24 mouse cellular contexts compared by ENCODE assay signal in the genomic region with DNA sequence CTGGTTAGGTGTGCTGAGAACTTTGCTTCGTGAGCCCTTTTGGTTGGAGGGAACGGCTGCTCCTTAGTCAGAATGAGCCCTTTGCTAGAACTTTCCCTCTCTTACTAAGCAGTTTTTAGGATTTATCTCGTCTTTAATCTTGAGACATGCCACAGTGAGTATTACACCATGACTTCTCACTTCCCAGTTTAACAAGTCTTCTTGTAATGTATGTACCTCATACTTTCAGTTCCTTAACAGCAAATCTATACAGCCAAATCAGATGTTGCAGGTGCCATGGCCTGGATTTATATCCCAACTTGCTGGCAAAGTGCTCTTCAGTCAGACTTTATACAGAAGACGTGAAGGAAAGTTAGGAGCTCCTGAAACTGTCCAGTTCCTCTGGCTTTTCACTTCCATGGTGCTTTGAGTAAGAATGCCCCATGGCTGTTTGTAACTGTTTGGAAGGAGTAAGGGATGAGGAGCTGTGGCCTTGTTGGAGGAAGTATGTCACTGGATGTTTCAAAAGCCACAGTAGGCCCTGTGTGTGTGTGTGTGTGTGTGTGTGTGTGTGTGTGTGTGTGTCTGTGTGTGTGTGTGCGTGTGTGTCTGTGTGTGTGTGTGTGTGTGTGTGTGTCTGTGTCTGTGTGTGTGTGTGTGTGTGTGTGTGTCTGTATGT. TPM values are rescaled to one million over a fixed set of nuclear protein-coding genes. Genes with fewer than 3 reads are reported as not detected.
DNase-seq lines count a peak whose midpoint lies in the region; ATAC-seq and TF ChIP-seq lines count a peak whose summit lies in the region.
"Had no signal": no experiment of that assay in that cellular context is flagged by ENCODE, and none has a peak within 500 bp of the region (broad histone marks: within the 10 kb centered on the region; RNA-seq: fewer than 3 reads in every experiment).

No protein-coding gene starts in this region.

- no peak overlapping the region for H3K4me3 ChIP-seq in liver, postnatal 0 days (ENCODE audit: low read depth, low read length)
- no peak overlapping the region for H3K4me3 ChIP-seq in liver, embryonic 12.5 days
- H3K4me3 ChIP-seq in bone marrow macrophage, adult 2 months (ENCODE audit: insufficient read depth, low read length), result 0 out of 2 replicates have a peak overlapping the region, but pooled peaks have one; percentile 18
- H3K4me3 ChIP-seq in macrophage (ENCODE audit: inconsistent target), result no peak overlapping the region
- no peak overlapping the region for H3K4me3 ChIP-seq in stomach, postnatal 0 days (ENCODE audit: low read depth, low read length)
- H3K4me3 ChIP-seq: embryonic facial prominence, embryonic 10.5 days; heart, embryonic 15.5 days; hindbrain, embryonic 13.5 days; left cerebral cortex, adult 2 months; limb, embryonic 15.5 days; liver, embryonic 15.5 days had no signal

- WGBS in liver, postnatal 0 days (ENCODE audit: insufficient replicate concordance), result 54% methylated on average over 5 of the region's 5 CpGs
- WGBS in liver, embryonic 12.5 days (ENCODE audit: insufficient replicate concordance), result 69% methylated on average over 4 of the region's 5 CpGs
- WGBS in macrophage (ENCODE audit: missing documents), result 0% methylated on average over 4 of the region's 5 CpGs
- WGBS in stomach, postnatal 0 days, result 78% methylated on average over 5 of the region's 5 CpGs

- H3K27ac ChIP-seq in liver, postnatal 0 days (ENCODE audit: low read depth), result peak overlapping the region; percentile 18; the same call in 1 of the 2 replicates
- H3K27ac ChIP-seq in liver, embryonic 12.5 days, result no peak overlapping the region
- H3K27ac ChIP-seq in bone marrow macrophage, adult 2 months (ENCODE audit: insufficient read depth, low read depth, low read length), result peak overlapping the region; percentile 67
- peak overlapping the region; percentile 68 for H3K27ac ChIP-seq in macrophage
- no peak overlapping the region for H3K27ac ChIP-seq in stomach, postnatal 0 days (replicated peaks)
- H3K27ac ChIP-seq: embryonic facial prominence, embryonic 10.5 days; heart, embryonic 15.5 days; hindbrain, embryonic 13.5 days; left cerebral cortex, adult 2 months; limb, embryonic 15.5 days; liver, embryonic 15.5 days had no signal

- peaks cover 27% of the 10 kb centered on the region; the same call in 1 of the 2 replicates for H3K79me2 ChIP-seq in macrophage (ENCODE audit: inconsistent target)

- ATAC-seq in liver, postnatal 0 days, result no peak
- ATAC-seq in liver, embryonic 12.5 days, result no peak
- peak; percentile 54; the same call in 1 of the 2 replicates for ATAC-seq in neutrophil, adult 5-6 weeks (ENCODE audit: extremely low read depth, insufficient number of reproducible peaks, low FRiP score, poor library complexity, severe bottlenecking)
- no peak for ATAC-seq in stomach, postnatal 0 days (ENCODE audit: low FRiP score, low TSS enrichment)
- ATAC-seq: forebrain, postnatal 0 days had no signal

- no peak for TF ChIP-seq CTCF in liver, postnatal 0 days (IDR thresholded peaks at IDR 0.05; ENCODE audit: low read depth)
- TF ChIP-seq CTCF in bone marrow macrophage, adult 2 months (IDR thresholded peaks at IDR 0.05; ENCODE audit: low read depth, low read length), result no peak
- TF ChIP-seq CTCF in stomach, postnatal 0 days (IDR thresholded peaks at IDR 0.05; ENCODE audit: low read depth), result no peak

- DNase-seq in liver, postnatal 0 days, result no peak
- DNase-seq in layer of hippocampus, adult 9-10 months (ENCODE audit: low spot score), result no peak
- no peak for DNase-seq in adipocyte (ENCODE audit: low spot score)
- DNase-seq in stomach, postnatal 0 days (ENCODE audit: low spot score), result no peak
- DNase-seq: cerebellum, adult 8-10 months; forebrain, postnatal 0 days; gastrocnemius, postnatal 25 days; heart, postnatal 36 days; kidney, adult 18-20 months; kidney, postnatal 4 days; layer of hippocampus, adult 9-11 months; left cerebral cortex, postnatal 4 days; lung, postnatal 10 days; thymus, postnatal 25 days had no signal

- no peaks in the 10 kb centered on the region for H3K4me1 ChIP-seq in liver, postnatal 0 days (ENCODE audit: insufficient read depth)
- peaks cover 16% of the 10 kb centered on the region for H3K4me1 ChIP-seq in liver, embryonic 12.5 days
- H3K4me1 ChIP-seq in bone marrow macrophage, adult 2 months (ENCODE audit: control insufficient read depth, insufficient read depth, low read length), result peaks cover 24% of the 10 kb centered on the region
- no peaks in the 10 kb centered on the region for H3K4me1 ChIP-seq in stomach, postnatal 0 days (replicated peaks; ENCODE audit: control insufficient read depth, insufficient read depth)
- H3K4me1 ChIP-seq: limb, embryonic 15.5 days; liver, embryonic 15.5 days had no signal

- peaks cover 3% of the 10 kb centered on the region; the same call in 1 of the 2 replicates for H3K9me3 ChIP-seq in liver, postnatal 0 days (ENCODE audit: low read length)
- no peaks in the 10 kb centered on the region for H3K9me3 ChIP-seq in liver, embryonic 12.5 days (replicated peaks)
- H3K9me3 ChIP-seq in stomach, postnatal 0 days (ENCODE audit: control insufficient read depth, low read length), result no peaks in the 10 kb centered on the region
- H3K9me3 ChIP-seq: embryonic facial prominence, embryonic 10.5 days; heart, embryonic 15.5 days; hindbrain, embryonic 13.5 days; limb, embryonic 15.5 days; liver, embryonic 15.5 days had no signal

- no peak overlapping the region for H3K9ac ChIP-seq in liver, postnatal 0 days (replicated peaks)
- H3K9ac ChIP-seq in liver, embryonic 12.5 days, result no peak overlapping the region
- no peak overlapping the region for H3K9ac ChIP-seq in stomach, postnatal 0 days (ENCODE audit: low read length)
- H3K9ac ChIP-seq: forebrain, postnatal 0 days; heart, embryonic 15.5 days; hindbrain, embryonic 13.5 days; limb, embryonic 15.5 days; liver, embryonic 15.5 days had no signal

- H3K36me3 ChIP-seq in liver, postnatal 0 days (replicated peaks; ENCODE audit: insufficient read depth, low read length), result peaks cover 6% of the 10 kb centered on the region; the same call in 1 of the 2 replicates
- H3K36me3 ChIP-seq in liver, embryonic 12.5 days, result peaks cover 7% of the 10 kb centered on the region; the same call in 1 of the 2 replicates
- no peaks in the 10 kb centered on the region for H3K36me3 ChIP-seq in macrophage (ENCODE audit: inconsistent target)
- H3K36me3 ChIP-seq in stomach, postnatal 0 days (ENCODE audit: control insufficient read depth, insufficient read depth, low read length), result no peaks in the 10 kb centered on the region
- H3K36me3 ChIP-seq: heart, embryonic 15.5 days; hindbrain, embryonic 13.5 days; limb, embryonic 15.5 days; liver, embryonic 15.5 days had no signal

- no peaks in the 10 kb centered on the region for H3K27me3 ChIP-seq in liver, postnatal 0 days (ENCODE audit: insufficient read depth, low read length)
- H3K27me3 ChIP-seq in liver, embryonic 12.5 days (replicated peaks), result no peaks in the 10 kb centered on the region
- no peaks in the 10 kb centered on the region for H3K27me3 ChIP-seq in stomach, postnatal 0 days (ENCODE audit: control insufficient read depth, insufficient read depth, low read length)
- H3K27me3 ChIP-seq: heart, embryonic 15.5 days; hindbrain, embryonic 13.5 days; limb, embryonic 15.5 days; liver, embryonic 15.5 days had no signal

- TF ChIP-seq EP300 in liver, postnatal 0 days (IDR thresholded peaks at IDR 0.05; ENCODE audit: low read depth), result no peak
- TF ChIP-seq EP300 in stomach, postnatal 0 days (optimal IDR thresholded peaks at IDR 0.05), result no peak

- TF ChIP-seq POLR2A in bone marrow macrophage, adult 2 months (IDR thresholded peaks at IDR 0.05; ENCODE audit: borderline replicate concordance, low read depth, low read length), result no peak

- no peak overlapping the region for H3K4me2 ChIP-seq in liver, postnatal 0 days (ENCODE audit: low read depth, low read length)
- H3K4me2 ChIP-seq in liver, embryonic 12.5 days, result no peak overlapping the region
- H3K4me2 ChIP-seq in stomach, postnatal 0 days (replicated peaks; ENCODE audit: low read depth), result no peak overlapping the region
- H3K4me2 ChIP-seq: heart, embryonic 15.5 days; hindbrain, embryonic 13.5 days; limb, embryonic 15.5 days; liver, embryonic 15.5 days had no signal

RNA-seq across cellular contexts. Expression of a gene that starts 14.8 kb away (rescaled TPM):
- 18.7 and 19.3 TPM in 2 replicates for polyA plus RNA-seq in liver, postnatal 0 days (2015; fragmentation: Nextera tagmentation; extraction: Ambion mirVana)
- polyA plus RNA-seq in liver, embryonic 12.5 days (2016; fragmentation: Nextera tagmentation; extraction: Ambion mirVana), result 27.5 and 27.6 TPM in 2 replicates
- polyA plus RNA-seq in bone marrow macrophage, adult 2 months (2012; ENCODE audit: insufficient read depth, insufficient read length, missing spikeins), result 8.6 and 9.8 TPM in 2 replicates
- 1 to 10 TPM in 24 of 26 experiments, under 1 TPM in 2; 0.80 to 6.3 (median 2.6) TPM for total RNA-seq in macrophage (2018; cell fraction: chromatin; rRNA removed)
- 10 to 100 TPM in 1 of 26 experiments, 1 to 10 TPM in 25; 5.3 to 10.6 (median 6.4) TPM for total RNA-seq in macrophage (2018; cell fraction: cytosol; rRNA removed)
- 1 to 10 TPM; 1.9 to 9.3 (median 4.3) TPM for total RNA-seq in macrophage (2018; cell fraction: nucleus; rRNA removed)
- 5.0 to 8.1 TPM (median 6.2 TPM) in 3 replicates for polyA plus RNA-seq in macrophage (2018)
- total RNA-seq in neutrophil, adult 5-6 weeks (2017), result 5.6 and 5.9 TPM in 2 replicates
- polyA plus RNA-seq in stomach, postnatal 0 days (2015; fragmentation: Nextera tagmentation; extraction: Ambion mirVana), result 20.7 and 20.9 TPM in 2 replicates

RNA-seq across cellular contexts. Expression of a gene that starts 14.9 kb away (rescaled TPM):
- 37.9 and 39.3 TPM in 2 replicates for polyA plus RNA-seq in liver, postnatal 0 days (2015; fragmentation: Nextera tagmentation; extraction: Ambion mirVana)
- polyA plus RNA-seq in liver, embryonic 12.5 days (2016; fragmentation: Nextera tagmentation; extraction: Ambion mirVana), result 28.0 and 31.0 TPM in 2 replicates
- 26.8 and 28.6 TPM in 2 replicates for polyA plus RNA-seq in bone marrow macrophage, adult 2 months (2012; ENCODE audit: insufficient read depth, insufficient read length, missing spikeins)
- total RNA-seq in macrophage (2018; cell fraction: chromatin; rRNA removed), result 100 to 1,000 TPM in 20 of 26 experiments, 10 to 100 TPM in 6; 49.4 to 150 (median 121) TPM
- total RNA-seq in macrophage (2018; cell fraction: cytosol; rRNA removed), result 10 to 100 TPM; 21.3 to 40.7 (median 28.7) TPM
- total RNA-seq in macrophage (2018; cell fraction: nucleus; rRNA removed), result 100 to 1,000 TPM in 3 of 26 experiments, 10 to 100 TPM in 23; 30.2 to 128 (median 66.6) TPM
- 14.1 to 31.1 TPM (median 15.1 TPM) in 3 replicates for polyA plus RNA-seq in macrophage (2018)
- 25.5 and 26.5 TPM in 2 replicates for total RNA-seq in neutrophil, adult 5-6 weeks (2017)
- polyA plus RNA-seq in stomach, postnatal 0 days (2015; fragmentation: Nextera tagmentation; extraction: Ambion mirVana), result 31.7 and 35.8 TPM in 2 replicates

Comparison
In these comparisons a context has a peak if more than half of its experiments do, and no peak if none do; other contexts are left out.
1. H3K27ac ChIP-seq: peak in liver, postnatal 0 days (single experiment), bone marrow macrophage, adult 2 months (single experiment) and macrophage (single experiment); none in liver, embryonic 12.5 days (single experiment) and stomach, postnatal 0 days (single experiment).